Mouse (Mus musculus) intestine, postnatal 0 days (tissue): ENCODE results near the gene Swi5. TPM values are rescaled to one million over a fixed set of nuclear protein-coding genes. Genes with fewer than 3 reads are reported as not detected.

Experiments used
- ATAC-seq: fragments of 200-750 bp; cut with Nextera tagmentation; 2 replicates; pipeline ENCODE4 v1.8.0; 2017; ENCODE audit warnings: mild to moderate bottlenecking, moderate TSS enrichment, moderate library complexity
- H3K27ac ChIP-seq: fragments of 300-500 bp; sonication (generic); 2 replicates; pipeline ENCODE4 v1.5.1; 2014; ENCODE audit warnings: mild to moderate bottlenecking, low read depth, low read length, moderate library complexity
- H3K27me3 ChIP-seq: fragments of 300-500 bp; sonication (generic); replicated peaks from 2 replicates; pipeline ENCODE4 v1.6.1; 2014; ENCODE audit warnings: low read length, mixed read lengths; ENCODE audit not compliant: control insufficient read depth, insufficient read depth
- H3K36me3 ChIP-seq: fragments of 300-500 bp; sonication (generic); 2 replicates; pipeline ENCODE4 v1.6.1; 2014; ENCODE audit warnings: mild to moderate bottlenecking, moderate library complexity; ENCODE audit not compliant: control insufficient read depth, insufficient read depth
- H3K4me1 ChIP-seq: fragments of 300-500 bp; sonication (generic); replicated peaks from 2 replicates; pipeline ENCODE4 v1.6.1; 2014; ENCODE audit warnings: antibody characterized with exemption, low read length, mixed read lengths; ENCODE audit not compliant: control insufficient read depth, insufficient read depth
- H3K4me2 ChIP-seq: fragments of 300-500 bp; sonication (generic); replicated peaks from 2 replicates; pipeline ENCODE4 v1.6.1; 2014; ENCODE audit warnings: low read depth, mild to moderate bottlenecking, moderate library complexity
- H3K4me3 ChIP-seq: fragments of 300-500 bp; sonication (generic); 2 replicates; pipeline ENCODE4 v1.5.1; 2014; ENCODE audit warnings: low read depth, low read length
- H3K9ac ChIP-seq: fragments of 300-500 bp; sonication (generic); 2 replicates; pipeline ENCODE4 v1.6.1; 2014; ENCODE audit warnings: mild to moderate bottlenecking, low read depth, low read length
- H3K9me3 ChIP-seq: fragments of 300-500 bp; sonication (generic); 2 replicates; pipeline ENCODE4 v1.6.1; 2016; ENCODE audit warnings: mixed run types; ENCODE audit not compliant: control insufficient read depth
- CTCF ChIP-seq: sonication (generic); IDR thresholded peaks from 2 replicates; pipeline ENCODE4 v1.5.1; 2016; ENCODE audit warnings: low read depth, mild to moderate bottlenecking, control low read depth, antibody characterized with exemption, moderate library complexity
- WGBS: fragments of 180-500 bp; shearing (Covaris S2); extraction: QIAGEN DNeasy Blood & Tissue Kit; methylation state at CpG from one replicate; pipeline ENCODE4 v1.1.7; 2014; 5-methylcytosine and 5-hydroxymethylcytosine counted together
- polyA plus RNA-seq: library from polyadenylated mRNA; unstranded; fragments of >200 nt; fragmentation: Nextera tagmentation; extraction: Ambion mirVana; gene quantifications from 2 replicates; pipeline ENCODE4 v1.2.1, GENCODE M21; 2015

Swi5 gene
- polyA plus RNA-seq, 1 experiment from 2014 or later = 271 TPM

DNA sequence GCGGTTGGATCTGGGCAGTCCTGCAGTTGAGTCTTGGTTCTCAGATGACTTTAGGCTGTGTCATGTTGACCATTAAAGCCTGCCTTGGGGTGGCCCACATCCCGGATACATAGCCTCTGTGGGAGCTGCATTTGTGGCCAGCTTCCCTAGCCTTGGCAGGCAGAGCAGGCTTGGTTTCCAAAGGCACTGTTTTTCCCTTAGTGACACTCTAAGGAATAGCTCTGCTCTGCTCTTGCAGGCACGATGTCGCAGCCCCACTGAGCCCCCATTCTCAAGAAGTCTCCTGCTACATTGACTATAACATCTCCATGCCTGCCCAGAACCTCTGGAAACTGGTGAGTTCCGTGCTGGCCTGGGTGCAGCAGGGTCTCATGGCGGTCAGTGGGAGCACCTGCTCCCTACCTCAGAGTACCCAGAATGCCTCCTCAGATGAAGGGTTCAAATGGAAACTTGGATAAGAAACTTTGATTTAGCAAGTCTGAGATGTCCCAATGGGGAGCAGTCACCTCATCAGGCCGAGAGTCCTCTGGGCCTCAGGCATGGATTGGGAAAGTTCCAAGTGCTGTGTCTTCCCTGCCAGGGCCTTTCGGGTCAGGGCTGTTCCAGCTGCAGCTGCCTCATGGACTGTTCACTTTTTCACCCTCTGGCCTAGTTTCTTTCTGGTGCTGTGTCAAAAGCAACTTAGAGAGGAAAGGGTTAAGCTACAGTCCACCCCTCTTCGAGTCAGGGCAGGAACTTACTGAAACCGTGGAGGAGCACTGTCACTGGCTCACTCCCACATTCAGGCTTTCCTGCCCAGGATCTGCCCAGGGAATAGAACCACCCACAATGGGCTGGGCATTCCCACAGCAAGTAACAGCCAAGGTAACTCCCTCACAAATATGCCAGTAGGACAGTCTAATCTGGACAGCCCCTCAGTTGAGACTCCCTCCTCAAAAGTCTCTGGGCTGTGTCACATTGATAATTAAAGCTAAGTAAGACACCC is 39.2 kb downstream of the Swi5 start:
- TF ChIP-seq CTCF = no peak
- Histone ChIP-seq H3K27ac (no peak overlapping the region), H3K9ac (no peak overlapping the region), H3K36me3 (peaks cover 94% of the 10 kb centered on the region), H3K9me3 (no peaks in the 10 kb centered on the region), H3K4me3 (no peak overlapping the region), H3K27me3 (no peaks in the 10 kb centered on the region), H3K4me2 (no peak overlapping the region), H3K4me1 (no peaks in the 10 kb centered on the region)
- WGBS = 79% methylated on average over 10 of the region's 10 CpGs
- no peak for ATAC-seq

DNA sequence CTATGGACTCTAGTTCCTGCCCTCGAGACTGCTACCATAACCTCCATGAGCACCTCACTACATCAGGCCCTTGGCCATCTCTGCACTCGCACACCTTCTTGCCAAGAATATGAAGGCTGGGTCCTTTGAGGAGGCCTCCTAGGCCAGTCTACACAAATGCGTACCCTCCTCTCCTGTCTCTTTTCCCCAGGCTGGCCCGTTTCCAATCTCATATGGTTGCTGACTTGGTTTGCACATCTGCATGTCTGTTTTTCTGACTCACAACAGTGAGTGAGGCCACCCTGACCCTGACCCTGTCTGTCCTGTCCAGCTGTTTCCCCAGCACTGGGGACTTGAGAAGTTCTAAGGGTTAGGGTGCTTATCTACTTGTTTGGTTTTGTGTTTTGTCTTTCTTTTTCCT is 41.1 kb downstream of the Swi5 start:
- Histone ChIP-seq H3K4me3 (no peak overlapping the region), H3K9me3 (no peaks in the 10 kb centered on the region), H3K4me2 (no peak overlapping the region), H3K27ac (no peak overlapping the region), H3K27me3 (no peaks in the 10 kb centered on the region), H3K36me3 (peaks cover 78% of the 10 kb centered on the region), H3K9ac (no peak overlapping the region), H3K4me1 (no peaks in the 10 kb centered on the region)
- WGBS = 82% methylated on average over 4 of the region's 4 CpGs
- ATAC-seq = no peak
- no peak for TF ChIP-seq CTCF

DNA sequence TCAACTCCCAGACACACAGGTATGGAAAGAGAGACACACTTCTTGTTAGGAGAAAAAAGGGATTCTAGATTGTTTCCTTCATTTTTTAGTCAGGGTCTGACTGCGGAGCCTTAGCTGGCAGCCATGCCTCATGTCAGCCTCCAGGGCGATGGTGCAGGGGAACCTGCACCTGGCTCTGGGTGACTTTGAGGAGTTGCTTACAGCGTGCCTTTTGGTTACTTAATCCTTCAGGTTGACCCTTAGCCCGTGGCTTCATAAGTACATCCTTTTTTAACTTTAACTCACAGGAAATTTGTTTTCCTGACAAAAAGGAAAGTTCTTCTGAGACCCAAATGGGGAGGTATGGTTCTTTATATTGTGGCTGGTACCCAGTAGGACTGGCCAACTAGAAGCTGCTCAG is 44.9 kb downstream of the Swi5 start:
- 91% methylated on average over 4 of the region's 4 CpGs for WGBS
- ATAC-seq = no peak
- no peak overlapping the region for H3K4me2 ChIP-seq
- H3K27ac ChIP-seq = no peak overlapping the region
- no peak overlapping the region for H3K9ac ChIP-seq
- no peaks in the 10 kb centered on the region for H3K4me1 ChIP-seq
- H3K4me3 ChIP-seq = no peak overlapping the region
- no peaks in the 10 kb centered on the region for H3K27me3 ChIP-seq
- TF ChIP-seq CTCF = no peak
- H3K36me3 ChIP-seq = peaks cover 54% of the 10 kb centered on the region
- H3K9me3 ChIP-seq = no peaks in the 10 kb centered on the region

DNA sequence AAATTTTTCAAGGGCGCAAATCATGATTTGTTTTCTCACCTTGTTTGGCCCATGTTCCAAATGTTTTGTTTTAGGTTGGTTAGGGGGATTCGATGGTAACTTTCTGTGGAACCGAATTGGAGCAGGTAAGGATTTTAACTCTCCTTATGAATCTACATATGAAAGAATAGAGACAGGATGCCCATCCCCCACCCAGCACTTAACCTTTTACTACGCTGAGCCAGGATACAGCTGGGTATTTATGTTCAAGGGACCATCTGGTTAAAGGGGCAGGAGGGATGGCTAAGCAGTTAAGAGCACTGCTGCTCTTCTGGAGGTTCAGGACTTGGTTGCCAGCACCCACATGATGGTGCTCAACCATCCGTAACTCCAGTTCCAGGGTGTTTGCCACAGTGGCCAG is 47.3 kb downstream of the Swi5 start:
- 84% methylated on average over 5 of the region's 5 CpGs for WGBS
- peaks cover 30% of the 10 kb centered on the region for H3K36me3 ChIP-seq
- H3K27ac ChIP-seq = no peak overlapping the region
- no peak overlapping the region for H3K4me3 ChIP-seq
- TF ChIP-seq CTCF = no peak
- H3K4me2 ChIP-seq = no peak overlapping the region
- no peak overlapping the region for H3K9ac ChIP-seq
- no peaks in the 10 kb centered on the region for H3K9me3 ChIP-seq
- ATAC-seq = no peak
- H3K27me3 ChIP-seq = no peaks in the 10 kb centered on the region
- 0 out of 2 replicates have a peak, but pooled peaks cover 3% of the 10 kb centered on the region for H3K4me1 ChIP-seq

DNA sequence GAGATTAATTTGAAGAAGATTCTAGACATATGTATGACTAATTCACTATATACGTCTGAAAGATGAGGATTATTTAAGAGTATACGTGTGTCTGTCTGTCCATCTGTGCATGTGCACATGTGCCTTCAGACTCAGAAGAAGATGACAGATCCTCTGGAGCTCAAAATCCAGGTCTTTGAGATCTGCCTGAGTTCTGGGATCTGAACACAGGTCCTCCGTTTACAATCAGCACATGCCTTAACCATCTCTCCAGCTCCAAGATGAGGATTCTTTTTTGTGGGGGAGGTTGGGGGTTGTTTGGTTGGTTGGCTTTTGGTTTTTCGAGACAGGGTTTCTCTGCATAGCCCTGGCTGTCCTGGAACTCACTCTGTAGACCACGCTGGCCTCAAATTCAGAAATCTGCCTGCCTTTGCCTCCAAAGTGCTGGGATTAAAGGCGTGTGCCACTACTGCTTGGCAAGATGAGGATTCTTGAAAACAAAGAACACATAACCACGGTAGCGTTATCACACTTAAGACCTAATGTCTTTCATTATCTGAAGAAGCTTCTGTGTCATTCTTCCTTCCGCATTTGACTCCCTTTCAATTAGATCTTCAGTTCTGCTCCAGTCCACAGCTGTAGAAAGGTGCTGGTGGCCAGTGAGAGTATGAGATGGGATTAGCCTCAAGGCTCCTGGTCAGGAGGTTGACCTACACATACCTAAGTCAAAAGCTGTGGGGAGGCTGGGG is 49.0 kb downstream of the Swi5 start:
- 93% methylated on average over 9 of the region's 9 CpGs for WGBS
- Histone ChIP-seq H3K4me2 (no peak overlapping the region), H3K27ac (no peak overlapping the region), H3K36me3 (peaks cover 15% of the 10 kb centered on the region; the same call in 1 of the 2 replicates), H3K9ac (no peak overlapping the region), H3K4me3 (no peak overlapping the region), H3K4me1 (0 out of 2 replicates have a peak, but pooled peaks cover 3% of the 10 kb centered on the region), H3K9me3 (no peaks in the 10 kb centered on the region), H3K27me3 (no peaks in the 10 kb centered on the region)
- ATAC-seq = no peak
- TF ChIP-seq CTCF = no peak

DNA sequence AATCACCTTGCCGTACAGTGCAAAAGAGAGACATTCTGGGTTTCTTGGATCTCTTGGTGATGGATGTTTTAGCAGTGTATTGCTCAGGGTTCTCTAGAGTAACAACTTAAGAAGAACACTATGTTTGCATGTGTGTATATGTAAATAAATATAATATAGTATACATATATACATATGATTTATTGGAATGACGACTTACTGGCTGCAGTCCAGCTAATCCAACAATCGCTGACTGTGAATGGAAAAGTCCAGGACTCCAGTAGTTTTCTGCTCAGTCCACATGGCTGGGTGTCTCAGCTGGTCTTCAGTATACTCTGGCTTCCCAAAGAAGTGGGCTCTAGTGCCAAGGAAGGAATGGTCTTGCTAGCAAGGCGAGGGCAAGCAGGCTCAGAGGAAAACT is 50.3 kb downstream of the Swi5 start:
- Histone ChIP-seq H3K27me3 (no peaks in the 10 kb centered on the region), H3K36me3 (peaks cover 22% of the 10 kb centered on the region; the same call in 1 of the 2 replicates), H3K4me1 (0 out of 2 replicates have a peak, but pooled peaks cover 3% of the 10 kb centered on the region), H3K9me3 (no peaks in the 10 kb centered on the region), H3K4me3 (peak overlapping the region; percentile 70), H3K4me2 (peak overlapping the region; percentile 89), H3K27ac (no peak overlapping the region), H3K9ac (peak overlapping the region; percentile 71; the same call in 1 of the 2 replicates)
- TF ChIP-seq CTCF = no peak
- 29% methylated on average over 4 of the region's 4 CpGs for WGBS
- no peak for ATAC-seq
